Mouse (Mus musculus) 3T3-L1 (cell line): ENCODE data around the gene Psmc2.

ENCODE experiments used
- DNase-seq: peaks from one replicate; pipeline ENCODE4 v3.0.0-alpha.2; 2015; ENCODE audit warnings: low read depth, low spot score

The Psmc2 gene

DNA sequence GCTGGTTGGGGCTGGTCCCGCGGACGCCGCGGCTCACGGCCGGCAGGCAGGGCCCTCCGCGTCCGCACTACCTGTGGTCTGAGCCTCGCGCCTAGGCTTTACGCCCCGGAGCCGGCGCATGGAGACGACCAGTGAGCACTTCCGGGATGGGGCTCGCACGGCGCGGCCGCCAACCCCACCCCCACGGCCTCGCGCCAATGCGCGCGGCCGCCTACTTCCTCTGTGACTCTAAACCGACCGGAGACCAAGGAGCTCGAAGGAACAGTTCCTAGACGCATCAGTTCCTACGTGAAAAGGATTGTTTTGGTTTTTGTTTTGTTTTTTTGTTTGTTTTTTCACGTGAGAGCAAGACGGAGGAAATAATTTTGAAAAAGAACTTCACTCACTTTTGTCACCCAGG, at the start of gene Psmc2, which contains the start of gene Dnajc2:
Gene Psmc2, plus strand, starts transcription at position 231 of the 400 bp plus-strand sequence.
Gene Dnajc2, minus strand, starts transcription at position 199 of the 400 bp plus-strand sequence.
- DNase-seq, result peak; percentile 87

DNA sequence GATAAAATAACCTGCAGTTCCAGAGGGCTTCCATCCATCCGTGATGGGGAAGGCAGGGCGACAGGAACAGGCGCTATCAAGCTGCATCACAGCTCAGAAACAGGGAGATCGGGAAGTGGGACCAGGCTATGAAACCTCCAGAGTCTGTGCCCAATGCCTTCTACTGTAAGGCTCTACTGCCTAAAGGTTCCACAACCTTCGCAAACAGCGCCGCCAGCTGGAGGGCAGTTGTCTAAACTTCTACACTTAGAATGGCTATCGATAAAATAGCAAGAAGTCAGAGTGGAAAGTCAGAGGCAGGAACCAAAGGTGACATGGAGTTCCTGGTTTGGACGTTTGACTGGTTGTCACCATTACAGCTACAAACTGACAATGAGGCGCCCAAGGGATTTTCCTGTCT, 49.5 kb upstream of the Psmc2 start:
- DNase-seq, result peak; percentile 80

DNA sequence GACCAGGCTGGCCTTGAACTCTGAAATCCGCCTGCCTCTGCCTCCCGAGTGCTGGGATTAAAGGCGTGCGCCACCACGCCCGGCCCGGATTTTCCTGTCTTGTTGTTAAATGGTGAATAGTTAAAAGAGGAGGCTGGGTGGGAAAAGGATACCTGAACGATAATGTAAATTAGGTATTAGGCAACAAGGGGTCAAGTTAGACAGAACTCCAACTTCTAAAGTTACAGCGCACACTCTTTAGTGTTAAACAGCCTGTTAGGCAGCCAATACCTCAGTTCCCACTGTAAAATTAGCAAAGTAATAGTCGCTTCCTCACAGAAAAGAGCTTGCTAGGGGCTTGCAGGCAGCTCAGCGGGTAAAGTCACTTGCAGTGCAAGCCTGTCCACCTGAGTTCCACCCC, 49.0 kb upstream of the Psmc2 start:
- DNase-seq, result no peak

DNA sequence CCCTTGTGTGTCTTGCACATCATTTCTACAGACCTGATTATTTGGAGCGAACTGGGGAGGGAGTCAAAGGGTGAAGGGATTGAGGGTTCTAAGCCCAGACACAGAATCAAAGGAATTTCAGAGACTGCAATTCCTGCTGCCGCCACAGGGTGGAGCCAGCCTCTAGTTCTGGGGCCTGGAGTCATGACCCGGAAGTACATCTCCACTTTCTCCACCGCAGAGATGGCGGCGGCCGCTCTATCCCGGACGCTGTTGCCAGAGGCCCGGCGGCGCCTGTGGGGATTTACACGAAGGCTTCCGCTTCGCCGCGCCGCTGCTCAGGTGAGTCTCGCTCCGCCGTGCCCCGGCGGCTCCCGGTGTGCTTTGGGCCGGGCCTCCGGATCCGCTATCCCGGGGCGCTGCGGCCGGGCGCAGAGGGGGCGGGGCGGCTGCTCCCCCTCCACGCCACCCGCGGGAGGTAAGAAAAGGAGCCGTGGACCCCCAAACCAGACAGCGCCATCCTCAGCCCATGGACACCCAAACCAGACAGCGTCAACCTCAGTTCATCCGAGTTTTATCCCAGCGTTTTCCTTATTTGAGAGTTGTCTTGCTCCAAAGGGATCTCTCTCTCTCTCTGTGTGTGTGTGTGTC, 48.0 kb upstream of the Psmc2 start, which contains the start of gene Pmpcb:
Gene Pmpcb, plus strand, starts transcription at position 186 of the 630 bp plus-strand sequence.
- peak; percentile 95 for DNase-seq

DNA sequence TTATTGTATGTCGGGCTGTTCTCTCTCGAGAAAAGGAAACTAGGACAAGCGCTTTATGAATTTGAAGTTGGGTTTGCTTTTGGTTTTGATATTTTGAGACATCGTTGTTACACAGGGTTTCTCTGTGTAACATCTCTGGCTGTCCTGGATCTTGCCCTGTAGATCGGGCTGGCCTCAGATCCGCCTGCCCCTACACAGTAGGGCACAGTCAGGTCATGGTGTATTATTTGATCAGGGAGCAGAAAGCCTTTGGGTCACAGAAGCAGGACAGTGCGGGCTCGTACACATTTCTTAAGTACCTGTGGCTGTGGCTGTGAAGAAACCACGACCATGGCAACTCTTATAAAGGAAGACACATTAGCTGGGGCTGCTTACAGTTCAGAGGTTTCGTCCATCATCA, 47.5 kb upstream of the Psmc2 start:
- no peak for DNase-seq

DNA sequence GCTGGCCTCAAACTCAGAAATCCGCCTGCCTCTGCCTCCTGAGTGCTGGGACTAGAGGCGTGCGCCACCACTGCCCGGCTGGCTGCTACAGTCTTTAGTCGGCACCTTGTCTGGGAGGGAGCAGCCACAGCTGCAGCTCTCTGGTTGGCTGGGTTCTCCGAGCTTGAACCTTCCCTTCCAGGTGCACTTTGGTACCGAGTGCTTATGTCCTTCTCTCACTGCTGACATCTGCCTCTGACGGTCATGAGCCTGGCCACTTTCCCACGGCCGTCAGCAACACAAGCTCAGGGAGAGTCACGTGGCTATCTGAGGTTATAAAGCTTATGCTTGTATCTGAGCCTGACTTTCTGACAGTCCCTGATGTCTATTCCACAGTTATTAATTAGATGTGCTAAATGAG, 46.0 kb upstream of the Psmc2 start:
- DNase-seq, result no peak

DNA sequence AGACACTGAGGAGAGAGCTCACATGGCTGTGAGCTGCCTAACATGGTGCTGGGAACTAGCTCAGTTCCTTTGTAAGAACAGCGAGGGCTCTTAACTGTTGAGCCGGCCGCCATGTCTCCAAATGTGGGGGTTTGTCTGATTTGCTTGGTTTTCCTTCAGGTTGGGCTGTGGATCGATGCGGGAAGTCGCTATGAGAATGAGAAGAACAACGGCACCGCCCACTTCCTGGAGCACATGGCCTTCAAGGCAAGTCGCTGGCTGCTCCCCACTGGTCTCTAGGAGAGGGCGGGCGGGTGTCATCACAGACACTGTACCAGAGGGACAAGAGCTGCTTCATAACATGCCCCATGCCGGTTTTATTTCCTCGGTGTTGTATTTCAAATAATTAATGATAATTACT, 45.2 kb upstream of the Psmc2 start:
- no peak for DNase-seq

DNA sequence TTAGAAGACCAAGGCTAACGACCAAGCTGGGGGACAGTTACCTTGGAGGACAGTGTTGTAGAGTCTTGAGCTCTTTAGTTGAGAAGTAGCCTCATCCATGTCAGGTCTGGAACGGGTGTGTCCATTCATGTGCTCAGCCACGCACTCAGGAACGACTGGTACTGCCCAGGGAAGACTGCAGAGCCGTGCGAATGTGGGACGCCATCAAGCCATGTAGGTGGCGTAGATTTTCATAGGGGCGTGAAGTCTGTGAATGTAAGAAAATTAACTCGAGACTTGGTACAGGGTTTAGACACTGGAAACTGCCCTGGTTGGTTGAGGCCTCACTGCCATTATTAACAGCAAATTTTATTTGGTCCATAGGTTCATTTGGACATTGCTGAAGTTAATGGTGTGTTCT, 41.5 kb upstream of the Psmc2 start:
- DNase-seq, result no peak

DNA sequence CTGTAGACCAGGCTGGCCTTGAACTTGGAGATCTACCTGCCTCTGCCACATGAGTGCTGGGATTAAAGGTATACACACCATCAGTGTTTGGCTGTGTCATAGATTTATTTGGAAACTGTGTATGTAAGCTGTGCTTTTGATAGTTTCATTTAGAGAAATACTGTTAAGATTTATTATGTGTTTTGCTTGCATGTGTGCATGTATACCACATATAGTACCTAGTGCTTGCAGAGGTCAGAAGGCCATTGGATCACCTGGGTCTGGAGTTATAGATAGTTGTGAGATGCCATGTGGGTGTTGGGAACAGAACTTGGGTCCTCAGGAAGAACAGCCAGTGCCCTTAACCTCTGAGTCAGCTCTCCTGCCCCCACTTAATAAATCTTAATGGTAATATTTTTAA, 40.4 kb upstream of the Psmc2 start:
- no peak for DNase-seq

DNA sequence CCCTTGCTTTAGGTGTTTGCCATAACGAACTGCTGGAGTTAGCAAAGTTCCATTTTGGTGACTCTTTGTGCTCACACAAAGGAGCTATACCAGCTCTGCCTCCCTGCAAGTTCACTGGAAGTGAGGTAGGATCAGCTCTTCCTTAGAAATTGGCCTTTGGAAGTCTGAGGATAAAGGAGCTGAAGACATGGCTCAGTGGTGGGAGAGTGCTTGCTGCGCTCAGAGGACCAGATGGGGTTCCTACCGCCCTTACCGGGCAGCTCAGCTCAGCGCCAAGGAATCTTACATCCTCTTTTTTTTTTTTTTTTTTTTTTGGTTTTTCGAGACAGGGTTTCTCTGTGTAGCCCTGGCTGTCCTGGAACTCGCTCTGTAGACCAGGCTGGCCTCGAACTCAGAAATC, 39.1 kb upstream of the Psmc2 start:
- DNase-seq, result no peak

DNA sequence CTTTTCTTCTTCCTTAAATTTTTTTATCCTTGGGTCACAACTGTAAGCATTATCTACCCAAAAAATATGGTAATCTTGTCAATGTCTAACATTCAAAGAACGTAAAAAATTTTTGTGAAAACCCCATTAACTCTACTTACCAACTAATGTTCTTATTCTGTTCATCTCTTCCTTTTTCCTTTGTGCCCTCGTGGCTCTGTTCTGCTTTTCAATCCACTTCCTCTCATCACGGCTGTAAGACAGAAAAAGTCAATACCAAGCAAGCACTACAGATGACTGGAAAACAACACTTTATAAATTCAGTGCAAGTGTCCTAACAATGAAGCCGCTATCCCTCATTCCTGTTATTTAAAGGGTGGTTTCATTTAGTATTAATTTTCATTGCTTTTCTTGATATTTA, 16.6 kb upstream of the Psmc2 start:
- no peak for DNase-seq

DNA sequence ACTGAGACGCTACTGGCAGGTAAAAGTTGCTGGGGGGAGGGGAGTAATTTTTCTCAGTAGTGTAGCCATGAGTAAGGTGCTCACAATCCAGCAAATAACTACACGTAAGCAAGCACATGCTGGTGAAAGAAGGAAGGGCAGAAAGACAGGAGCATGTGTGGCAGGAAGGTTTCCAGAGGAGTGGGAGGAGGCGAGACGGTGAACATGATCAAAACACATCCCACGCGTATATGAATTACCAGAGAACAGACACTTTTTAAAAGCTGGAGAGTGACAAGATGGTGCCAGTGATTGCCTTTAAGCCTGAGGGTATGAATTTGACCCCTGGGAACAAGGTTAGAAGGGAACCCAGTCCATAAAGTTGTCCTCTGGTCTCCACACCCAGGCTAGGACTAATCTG, 15.2 kb upstream of the Psmc2 start:
- no peak for DNase-seq

DNA sequence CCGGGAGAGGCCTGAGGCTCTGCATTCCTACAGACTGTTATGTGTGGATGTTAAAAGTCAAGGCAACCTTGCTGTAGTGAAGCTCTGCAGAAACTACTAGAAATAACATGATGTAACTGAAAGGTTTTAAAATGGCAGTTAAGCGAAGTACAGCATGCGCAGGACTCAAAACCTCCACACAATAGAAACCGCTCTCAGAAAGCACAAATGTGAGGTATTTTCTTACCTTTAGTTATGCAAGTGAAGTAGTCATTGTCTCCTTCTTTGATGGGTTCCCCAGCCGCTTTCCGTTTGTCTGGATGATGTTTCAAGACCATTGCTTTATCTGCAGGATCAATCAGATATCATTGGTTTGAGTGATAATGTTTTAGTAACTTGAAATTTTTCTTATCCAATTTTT, 8.6 kb upstream of the Psmc2 start:
- DNase-seq, result no peak

DNA sequence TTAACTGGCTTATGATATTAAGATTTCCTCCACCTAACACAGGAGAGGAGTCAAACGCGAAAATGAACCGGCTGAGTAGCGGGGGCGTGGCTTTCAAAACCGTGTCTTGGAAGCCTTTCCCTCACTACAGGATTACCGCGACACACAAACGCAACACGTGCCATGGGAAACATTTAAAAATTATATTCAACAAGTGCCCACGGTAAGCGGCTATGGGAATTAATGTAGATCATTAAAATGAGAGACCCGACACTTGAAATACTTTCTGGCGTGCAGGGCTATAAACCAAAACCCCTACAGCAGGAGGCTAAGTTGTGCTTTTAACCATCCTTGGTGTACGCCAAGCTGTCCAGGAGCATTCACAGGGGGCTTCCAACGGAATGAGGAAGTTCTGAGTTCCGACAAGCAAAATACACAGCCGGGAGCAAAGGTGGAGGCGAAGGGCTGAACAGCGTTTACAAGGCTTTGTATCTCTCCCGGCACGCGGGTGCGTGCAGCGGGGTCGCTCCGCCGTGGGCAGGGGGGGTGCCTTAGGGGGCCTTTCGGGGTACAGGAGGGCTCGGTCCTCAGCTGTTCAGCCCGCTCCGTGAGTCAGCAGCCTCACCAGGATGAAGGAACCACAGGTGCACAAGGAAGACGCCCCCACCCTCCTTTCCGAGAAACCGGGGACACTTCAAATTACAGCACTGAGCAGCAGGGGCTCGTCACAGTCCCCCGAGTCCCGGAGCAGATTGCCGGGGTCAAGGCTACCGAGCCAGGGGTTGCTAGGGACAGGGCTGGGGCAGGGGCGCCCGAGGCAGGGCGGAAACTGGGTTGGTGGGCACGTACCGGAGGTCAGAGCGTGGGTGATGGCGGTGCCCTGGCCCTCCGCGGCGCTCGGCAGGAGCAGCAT, 676 bp upstream of the Psmc2 start:
- peak; percentile 66 for DNase-seq

DNA sequence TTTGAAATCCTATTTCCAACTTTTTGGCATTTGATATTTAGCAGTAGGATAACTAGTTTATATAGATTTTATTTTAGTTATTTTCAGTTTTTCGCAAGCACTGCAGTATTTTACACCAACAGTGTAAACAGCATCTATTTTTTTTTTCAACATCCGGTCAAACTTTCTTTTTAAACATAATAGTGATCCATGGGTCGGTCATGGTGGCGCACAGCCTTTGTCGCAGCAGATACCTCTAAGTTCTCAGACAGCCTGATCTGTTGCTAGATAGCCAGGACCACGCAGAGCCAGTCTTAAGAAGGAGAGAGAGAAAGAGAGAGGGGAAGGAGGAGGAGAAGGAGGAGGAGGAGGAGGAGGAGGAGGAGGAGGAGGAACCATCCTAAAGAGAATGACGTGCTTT, 693 bp downstream of the Psmc2 start:
- peak; percentile 21 for DNase-seq

DNA sequence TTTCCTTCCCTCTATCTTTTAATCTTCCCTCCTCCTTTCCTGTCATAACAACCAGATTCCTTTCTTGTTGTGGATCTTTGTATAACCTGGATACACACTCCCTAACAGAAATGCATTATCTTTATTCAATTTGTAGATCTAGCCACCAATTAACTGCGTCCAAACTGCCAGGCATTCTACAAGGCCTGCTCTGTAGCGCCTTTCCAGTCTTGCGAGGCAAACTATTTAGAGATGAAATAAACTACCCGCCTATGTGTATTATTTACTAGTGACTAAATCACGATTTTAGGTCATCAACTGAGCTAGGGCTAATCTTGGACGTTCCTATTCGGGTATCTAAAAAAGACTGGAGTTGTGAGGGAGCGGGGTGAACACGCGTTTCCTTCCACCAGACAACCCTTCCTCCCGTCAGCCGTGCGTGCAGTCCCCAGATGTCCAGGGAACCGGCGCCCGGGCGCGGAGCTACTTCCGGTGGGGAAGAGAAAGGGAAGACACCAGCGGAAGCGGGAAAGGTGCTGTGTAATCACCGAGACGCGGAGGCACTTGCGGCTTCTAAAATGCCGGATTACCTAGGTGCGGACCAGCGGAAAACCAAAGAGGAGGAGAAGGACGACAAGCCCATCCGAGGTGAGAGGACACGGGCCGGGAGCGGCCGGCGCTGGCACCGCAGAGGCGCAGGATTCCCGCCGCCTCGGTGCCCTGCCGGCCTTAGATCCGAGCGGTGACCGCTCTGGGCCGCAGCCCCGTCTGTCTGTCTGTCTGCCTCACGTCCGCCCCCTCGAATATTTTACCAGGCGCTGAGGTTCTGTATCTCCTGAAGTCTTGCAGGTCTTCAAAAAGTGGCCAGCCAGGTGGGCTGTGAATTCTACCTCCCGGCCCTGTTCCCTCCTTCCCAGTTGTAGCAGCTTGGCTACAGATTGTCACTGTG, 1.4 kb downstream of the Psmc2 start:
- DNase-seq, result peak; percentile 94

DNA sequence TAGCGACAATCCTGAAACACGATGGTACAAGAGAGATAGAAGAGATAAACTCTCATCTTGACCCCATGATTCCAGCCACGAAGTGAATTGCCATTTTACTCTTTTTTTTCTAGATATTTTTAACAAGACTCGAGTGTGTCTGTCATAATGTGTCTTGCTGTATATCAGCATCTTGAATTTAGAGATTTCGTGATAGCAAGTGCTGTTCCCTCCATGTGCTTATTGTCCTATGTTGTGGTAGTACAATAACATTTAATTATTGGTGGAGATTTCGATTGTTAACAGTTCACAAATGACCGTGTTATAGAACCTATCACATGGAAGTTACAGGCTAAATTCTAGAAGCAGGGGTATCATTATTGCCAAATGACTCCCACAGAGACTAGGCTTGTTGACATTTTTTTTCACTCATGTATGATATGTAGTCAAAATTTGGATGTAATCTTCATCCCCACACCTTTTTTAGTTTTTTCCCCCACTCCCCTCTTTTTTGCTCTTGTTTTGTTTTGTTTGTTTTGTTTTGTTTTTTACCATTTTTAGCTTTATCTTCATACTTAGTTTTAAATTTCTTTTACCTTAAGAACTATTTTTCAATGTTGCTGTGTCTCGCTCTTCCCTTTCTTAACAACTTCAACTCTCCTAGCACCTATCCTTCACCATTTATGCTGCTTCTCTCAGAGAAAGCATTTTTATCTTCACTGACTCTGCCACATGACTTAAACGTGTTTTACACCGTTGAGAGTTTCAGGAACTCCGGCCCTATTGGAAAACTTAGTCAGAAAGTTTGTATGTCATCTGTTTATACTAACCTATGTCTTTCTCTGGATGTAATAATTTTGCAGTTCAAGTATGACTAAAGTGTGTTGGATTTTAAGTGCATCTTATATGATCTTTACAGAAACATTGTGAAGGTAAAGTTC, 2.4 kb downstream of the Psmc2 start:
- DNase-seq, result no peak

DNA sequence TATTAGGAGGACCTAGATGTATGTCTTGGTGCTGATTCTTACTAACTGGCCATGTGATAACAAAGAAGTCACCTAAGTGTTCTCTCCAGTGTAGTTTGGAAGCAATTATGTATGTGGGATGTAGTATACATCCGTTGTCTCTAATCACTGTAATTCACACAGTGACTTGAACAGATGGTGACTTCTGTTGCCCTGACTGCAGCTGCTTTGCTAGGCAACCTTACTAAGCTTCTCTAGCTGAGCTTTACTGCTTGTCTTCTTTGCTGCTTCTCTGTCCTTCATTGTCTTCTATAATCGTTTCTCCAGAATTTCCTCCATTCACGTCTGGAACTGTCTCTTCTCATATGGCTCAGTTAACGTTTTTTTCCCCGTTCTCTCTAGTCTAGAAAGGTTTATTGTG, 4.0 kb downstream of the Psmc2 start:
- DNase-seq, result no peak

DNA sequence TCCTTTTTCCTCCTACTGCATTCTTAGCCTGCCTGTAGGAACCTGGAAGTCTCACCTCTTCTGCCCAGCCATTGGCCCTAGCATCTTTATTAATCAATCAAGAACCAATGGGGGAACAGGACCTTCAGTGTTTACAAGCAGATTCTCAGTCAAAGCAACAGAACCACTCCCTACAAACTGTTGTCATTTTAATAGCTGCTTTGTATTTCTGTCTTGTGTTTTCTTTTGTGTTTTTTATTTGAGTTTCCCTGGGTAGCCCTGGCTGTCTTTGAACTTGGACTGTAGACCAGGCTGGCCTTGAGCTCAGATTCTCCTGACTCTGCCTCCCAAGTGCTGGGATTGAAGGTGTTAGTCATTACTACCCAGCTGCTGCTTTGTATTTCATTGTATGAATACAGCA, 7.1 kb downstream of the Psmc2 start:
- DNase-seq, result no peak

DNA sequence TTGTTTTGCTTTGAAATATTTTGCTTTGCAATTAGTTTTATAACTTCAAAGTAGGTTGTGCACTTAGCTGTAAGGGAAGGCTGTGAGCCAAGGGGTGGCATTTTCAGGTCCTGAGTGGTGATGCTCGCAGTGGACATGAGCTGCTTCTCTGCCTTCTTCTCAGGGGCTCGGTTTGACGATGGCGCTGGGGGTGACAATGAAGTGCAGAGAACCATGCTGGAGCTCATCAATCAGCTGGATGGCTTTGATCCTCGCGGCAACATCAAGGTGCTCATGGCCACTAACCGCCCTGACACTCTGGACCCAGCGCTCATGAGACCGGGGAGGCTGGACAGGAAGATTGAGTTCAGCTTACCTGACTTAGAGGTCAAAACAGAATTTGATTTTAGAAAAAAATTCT, 17.8 kb downstream of the Psmc2 start:
- no peak for DNase-seq

DNA sequence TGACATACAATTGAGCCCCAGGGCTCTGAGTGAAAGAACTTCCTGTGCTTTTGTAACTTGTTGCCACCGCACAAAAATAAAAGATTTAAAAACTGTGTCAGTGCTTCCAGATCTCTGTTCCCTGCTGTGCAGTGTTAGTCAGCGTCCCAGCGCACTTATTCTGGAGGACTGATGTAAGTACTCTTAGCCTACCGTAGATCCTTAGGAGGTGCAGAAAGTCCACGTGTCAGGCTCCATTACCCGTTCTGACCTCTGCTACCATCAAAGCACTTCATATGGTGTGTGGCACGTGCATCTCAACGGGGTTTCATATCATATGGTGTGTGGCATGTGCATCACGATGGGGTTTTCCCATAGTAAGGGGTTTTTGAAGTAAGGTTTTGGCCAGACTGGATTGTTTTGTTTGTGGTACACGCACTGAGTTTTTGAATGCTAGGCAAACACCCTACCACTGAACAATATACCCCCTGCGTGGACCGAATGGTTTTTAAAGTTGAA, 18.7 kb downstream of the Psmc2 start:
- no peak for DNase-seq
